Mouse (Mus musculus): ENCODE measurements around the gene Cab39. TPM values are rescaled to one million over a fixed set of nuclear protein-coding genes. Genes with fewer than 3 reads are reported as not detected.

Cab39 gene
- total RNA-seq (2021): 100 to 1,000 TPM in 1 of 2 experiments, 10 to 100 TPM in 1; 86.5 to 112 TPM
- long read RNA-seq, experiment 1, transcript Cab39-202 (9 exons, 3,805 nt): major isoform, 84 of 110 reads
- long read RNA-seq, experiment 1, partial matches to known transcripts: 1 of 110 reads
- long read RNA-seq, experiment 1, other reads (novel, unspliced or antisense): 25 of 110 reads
- long read RNA-seq, experiment 2, transcript Cab39-202 (9 exons, 3,805 nt): major isoform, 102 of 127 reads
- long read RNA-seq, experiment 2, partial matches to known transcripts: 12 of 127 reads
- long read RNA-seq, experiment 2, other reads (novel, unspliced or antisense): 12 of 127 reads

DNA sequence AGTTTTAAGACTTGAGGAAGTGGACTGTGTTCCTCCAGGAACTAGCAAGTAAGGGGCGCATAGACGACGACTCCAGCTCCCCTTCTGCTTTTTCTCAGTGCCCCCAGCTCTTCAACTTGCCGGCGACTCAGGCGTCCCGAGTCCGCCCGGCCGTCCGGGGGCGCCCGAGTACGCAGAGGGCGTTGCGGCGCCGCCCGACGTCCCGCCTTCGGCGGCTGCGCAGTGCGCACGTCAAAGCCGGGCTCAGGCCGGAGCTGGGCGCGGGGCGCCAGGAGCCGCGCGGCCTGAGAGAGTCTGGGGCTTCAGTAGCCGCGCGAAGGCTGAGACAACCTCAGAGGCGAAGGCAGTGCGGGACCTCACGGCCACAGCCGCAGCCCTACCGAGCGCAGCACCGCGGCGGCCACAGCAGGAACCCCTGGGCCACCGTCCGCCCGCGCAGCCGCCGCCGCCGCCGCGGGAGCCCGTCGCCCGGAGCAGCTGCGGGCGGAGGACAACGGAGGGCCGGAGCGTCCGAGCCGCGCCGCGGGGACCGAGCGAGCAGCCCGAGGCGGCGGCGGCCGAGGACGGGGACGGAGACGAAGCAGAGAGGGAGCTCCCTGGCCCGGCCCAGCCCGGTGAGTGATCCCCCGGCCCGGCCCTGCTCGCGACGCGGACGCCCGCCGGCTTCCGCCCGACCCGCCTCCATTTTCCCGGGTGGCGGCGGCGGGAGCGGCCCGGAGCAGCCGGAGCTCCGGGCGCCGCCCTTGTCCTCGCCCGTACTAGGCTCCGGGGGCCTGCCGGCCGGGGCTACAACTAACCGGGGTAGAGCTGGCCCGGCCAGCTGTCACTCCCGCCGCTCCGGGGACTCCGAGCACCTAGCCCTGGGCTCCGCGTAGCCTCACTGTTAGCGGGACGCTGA is at the start of gene Cab39:
TSS of gene Cab39 (plus strand) at position 234 of the 898 bp plus-strand sequence.
- peak; percentile 90 for DNase-seq
- intact Hi-C loops (cut with DNase I; ENCODE audit: low total_unique reads): loop anchor here (10.0 kb wide), 1 partner anchor 51 kb away; no protein-coding TSS in a partner anchor

DNA sequence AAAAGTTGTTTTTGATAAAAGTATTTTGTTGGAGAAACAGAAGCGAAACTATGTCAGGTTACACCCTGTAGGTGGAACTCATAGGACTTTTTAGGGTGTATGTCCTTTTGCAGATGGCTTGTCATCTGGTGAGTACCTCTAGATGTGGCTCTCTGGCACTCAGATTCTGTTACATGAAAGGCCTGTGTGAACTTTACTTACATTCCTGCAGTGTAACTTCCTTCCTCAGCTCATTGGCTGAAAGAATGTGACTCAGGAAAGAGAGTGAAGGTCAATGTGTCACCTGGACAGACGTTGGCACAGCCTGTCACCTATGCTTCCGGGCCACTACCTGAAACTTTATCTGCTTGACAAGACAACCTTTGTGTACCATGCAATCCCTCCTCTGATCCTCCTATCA is 48.7 kb upstream of the Cab39 start:
- no peak for DNase-seq
- intact Hi-C loops (cut with DNase I; ENCODE audit: low total_unique reads): no loop called here

DNA sequence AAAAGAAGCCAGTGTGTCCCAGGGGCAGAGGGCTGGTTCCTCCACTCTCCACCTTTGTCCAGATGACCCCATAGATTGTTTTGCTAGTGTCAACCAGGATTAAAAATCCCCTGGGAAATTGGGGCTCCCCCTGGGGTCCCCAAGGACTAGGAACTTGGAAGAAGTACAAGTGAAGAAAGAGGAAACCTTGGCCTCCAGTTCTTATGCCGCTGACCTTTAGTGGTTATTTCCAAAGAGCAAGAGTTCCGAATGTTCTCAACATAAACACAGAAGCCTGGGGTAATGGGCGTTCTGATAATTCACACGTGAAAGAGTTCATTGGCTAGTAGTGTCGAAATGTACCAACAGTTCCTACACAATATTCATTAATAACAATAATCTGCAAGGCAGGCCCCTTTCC is 46.7 kb upstream of the Cab39 start:
- DNase-seq: no peak
- intact Hi-C loops (cut with DNase I; ENCODE audit: low total_unique reads): no loop called here

DNA sequence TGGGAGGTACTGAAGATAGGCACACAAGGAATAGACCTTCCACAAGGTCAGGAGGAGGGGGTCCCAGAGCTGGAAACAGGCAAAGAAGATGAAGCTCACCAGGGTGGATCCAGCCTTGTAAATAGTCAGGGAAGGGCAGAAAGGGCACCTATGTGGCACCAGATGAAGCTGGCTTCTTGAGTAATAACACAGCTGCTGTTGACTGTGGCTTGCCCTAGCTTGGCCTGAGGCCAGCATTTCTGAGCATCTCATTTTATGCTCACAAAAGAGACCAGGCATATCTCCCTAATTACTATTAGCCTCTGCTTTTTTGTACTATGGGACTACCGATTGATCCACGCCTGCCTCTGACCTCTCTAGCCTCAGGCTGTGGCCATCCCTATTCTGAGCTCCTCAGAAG is 43.4 kb upstream of the Cab39 start:
- DNase-seq: no peak
- intact Hi-C loops (cut with DNase I; ENCODE audit: low total_unique reads): no loop called here

DNA sequence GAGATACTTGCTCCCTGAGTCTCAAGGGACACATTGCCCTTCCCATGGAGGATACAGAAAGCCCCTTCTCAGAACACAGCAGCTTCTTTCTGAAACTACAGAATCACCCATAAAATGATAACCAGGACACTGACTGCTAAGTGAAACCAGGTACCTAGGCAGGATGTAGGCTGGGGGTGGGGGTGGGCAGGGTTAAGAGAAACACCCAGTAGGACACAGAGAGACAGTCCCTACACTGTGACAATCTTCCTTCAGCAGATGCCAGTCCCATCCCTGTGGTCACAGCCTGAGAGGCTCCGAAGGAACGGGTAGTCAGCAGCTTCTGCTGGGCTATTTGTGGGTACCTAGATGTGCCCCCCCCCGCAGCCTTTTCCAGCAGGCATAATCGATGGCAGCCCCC is 42.6 kb upstream of the Cab39 start:
- no peak for DNase-seq
- intact Hi-C loops (cut with DNase I; ENCODE audit: low total_unique reads): no loop called here

DNA sequence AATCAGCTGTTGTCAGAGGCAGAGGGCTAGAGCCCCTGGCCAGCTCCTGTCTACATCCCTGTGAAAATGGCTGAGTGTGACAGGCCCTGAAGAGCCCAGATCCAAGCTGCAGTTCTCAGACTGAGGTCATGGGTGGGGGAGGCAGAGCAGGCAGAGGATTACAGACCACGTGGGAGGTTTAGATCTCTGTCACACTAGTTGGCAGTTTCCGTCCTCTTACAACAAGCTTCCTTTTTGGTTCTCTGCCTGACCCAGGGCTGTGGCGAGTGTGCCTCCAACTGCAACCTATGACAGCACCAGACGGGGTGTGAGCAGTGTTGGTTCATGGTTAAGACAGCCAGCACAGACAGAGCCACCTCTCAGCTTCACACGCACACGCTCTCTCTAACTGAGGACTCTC is 41.7 kb upstream of the Cab39 start:
- DNase-seq: peak; percentile 21
- intact Hi-C loops (cut with DNase I; ENCODE audit: low total_unique reads): no loop called here

DNA sequence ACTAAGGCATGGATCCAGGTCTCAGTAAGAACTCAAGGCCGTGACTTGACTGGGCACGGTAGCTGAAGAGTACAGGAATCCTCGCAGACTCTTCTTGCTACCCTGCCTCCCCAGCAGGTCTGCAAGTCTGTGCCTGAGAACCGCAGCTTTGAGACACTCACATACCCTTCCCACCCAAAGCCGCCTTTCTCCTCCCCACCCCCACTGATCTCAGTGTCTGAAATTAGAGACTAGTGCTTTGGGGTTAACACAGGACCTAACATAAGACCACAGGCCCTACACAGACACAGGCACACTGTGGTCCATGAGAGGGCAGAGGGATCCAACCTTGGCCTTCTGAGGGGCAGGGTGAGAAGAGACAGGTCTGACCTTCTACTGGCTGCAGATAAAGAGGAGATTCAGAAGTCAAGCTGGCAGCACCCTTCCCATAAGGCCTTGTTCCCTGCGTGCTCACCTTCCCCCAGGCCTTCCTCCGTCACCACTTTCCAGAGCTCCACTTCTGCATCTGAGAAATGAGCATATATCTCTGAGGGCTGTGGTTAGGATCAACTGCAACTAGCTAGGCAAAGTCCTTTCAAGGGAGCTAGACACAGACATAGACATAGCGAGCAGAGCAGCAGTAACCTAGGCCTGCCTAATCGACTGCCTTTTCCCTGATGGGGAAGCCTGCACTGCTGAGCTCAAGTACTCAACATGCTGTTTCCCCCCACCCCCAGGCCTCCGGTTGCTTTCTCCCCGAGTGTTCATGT is 41.1 kb upstream of the Cab39 start:
- intact Hi-C loops (cut with DNase I; ENCODE audit: low total_unique reads): no loop called here
- DNase-seq: no peak

DNA sequence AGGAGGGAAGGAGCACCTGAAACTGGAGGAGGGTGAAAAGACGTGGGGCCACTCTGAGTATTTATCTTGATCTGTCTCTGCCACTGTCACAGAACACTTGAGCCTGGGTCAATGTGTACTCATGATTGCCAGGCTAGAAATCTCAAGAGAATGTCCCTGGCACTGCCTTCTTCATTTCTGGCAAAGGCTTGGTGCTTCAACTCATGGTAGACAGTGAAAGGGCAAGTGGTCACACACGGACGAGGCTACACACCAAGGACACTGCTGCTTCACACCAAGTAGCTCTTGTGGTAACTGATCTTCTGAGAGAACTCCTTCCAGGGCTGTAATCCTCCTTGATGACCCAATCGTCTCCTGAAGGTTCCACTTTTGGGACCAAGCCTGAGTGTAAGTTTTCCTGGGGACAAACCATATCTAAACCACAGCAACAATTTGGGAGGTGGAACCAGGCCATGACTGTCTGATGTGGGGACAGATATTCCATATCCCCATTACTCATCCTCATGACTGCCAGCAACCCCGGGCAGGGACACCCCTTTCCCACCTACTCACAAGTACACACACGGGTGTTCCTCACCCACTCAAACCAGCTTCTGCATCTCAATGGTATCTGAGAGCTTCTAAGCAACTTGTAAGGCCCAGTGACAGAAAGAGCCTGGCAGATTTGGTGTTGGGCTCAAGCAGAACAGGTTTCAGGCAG is 35.6 kb upstream of the Cab39 start:
- no peak for DNase-seq
- intact Hi-C loops (cut with DNase I; ENCODE audit: low total_unique reads): no loop called here

DNA sequence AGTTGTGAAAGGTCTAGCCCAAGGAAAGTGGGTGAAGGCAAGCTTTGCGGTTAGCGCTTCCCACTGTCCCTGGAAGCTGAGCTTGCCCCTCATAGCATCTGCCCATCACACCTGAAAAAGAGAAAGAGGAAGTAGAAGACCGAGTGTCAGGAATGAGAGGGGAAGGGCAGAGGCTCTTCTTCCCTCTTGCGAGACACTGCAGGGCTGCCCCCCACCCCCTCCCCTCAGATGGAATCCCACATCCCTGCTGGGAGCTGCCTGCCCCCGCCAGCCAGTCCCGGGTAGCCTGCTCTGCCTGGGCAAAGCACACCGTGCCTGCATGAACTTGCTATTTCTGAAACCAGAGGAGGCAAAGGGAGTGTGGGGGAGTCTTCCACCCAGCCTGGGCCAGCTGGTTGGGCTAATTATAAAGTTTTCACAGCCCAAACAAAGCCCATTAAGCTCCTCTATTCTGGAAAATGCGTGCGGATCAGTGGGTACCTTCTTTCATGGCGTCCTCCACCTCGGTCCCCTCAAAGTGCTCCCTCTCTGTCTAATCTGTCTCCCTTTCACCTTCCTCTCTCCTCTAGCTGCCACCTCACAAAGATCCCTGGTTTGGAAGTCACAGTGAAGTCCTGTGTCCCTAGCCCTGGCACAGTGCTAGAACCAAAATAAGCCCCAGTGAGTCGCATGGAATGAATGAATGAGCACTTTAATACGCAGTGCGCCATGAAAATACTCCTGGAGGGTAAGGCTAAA is 34.8 kb upstream of the Cab39 start:
- no peak for DNase-seq

DNA sequence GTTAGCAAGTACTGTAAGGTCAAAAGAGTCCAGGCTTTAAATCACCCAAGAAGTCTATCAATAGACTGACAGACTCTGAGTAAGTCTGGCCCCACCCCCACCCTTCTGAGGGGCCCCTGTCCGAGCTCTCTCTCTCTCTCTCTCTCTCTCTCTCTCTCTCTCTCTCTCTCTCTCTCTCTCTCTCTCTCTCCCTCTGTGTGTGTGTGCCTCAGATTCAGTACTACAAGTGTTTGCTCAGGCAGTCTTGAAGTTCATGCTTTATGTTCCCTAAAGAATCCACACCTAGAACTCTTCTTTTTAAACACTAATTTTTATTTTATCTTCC is 34.3 kb upstream of the Cab39 start:
- no peak for DNase-seq
- intact Hi-C loops (cut with DNase I; ENCODE audit: low total_unique reads): no loop called here

More for the DNA sequence above, 34.8 kb upstream of the Cab39 start:
- intact Hi-C loops (cut with DNase I; ENCODE audit: low total_unique reads): no loop called here

DNA sequence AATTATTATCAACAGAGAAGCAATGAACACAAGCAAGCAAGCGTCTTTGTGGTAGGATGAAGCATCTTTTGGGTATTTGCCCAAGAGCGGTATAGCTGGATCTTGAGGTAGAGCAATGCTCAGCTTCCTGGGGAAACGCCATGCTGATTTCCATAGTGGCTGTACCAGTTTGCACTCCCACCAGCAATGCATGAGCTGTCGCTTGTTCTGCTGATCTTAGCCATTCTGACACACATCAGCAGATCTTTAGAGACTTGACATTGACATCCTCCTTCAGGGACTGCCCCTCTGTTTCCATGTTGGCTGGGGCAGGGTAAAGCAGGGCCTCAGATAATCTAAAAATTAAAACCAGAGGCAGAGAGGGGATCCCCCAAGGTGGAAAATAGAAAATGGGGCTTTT is 31.6 kb upstream of the Cab39 start:
- DNase-seq: no peak
- intact Hi-C loops (cut with DNase I; ENCODE audit: low total_unique reads): no loop called here

DNA sequence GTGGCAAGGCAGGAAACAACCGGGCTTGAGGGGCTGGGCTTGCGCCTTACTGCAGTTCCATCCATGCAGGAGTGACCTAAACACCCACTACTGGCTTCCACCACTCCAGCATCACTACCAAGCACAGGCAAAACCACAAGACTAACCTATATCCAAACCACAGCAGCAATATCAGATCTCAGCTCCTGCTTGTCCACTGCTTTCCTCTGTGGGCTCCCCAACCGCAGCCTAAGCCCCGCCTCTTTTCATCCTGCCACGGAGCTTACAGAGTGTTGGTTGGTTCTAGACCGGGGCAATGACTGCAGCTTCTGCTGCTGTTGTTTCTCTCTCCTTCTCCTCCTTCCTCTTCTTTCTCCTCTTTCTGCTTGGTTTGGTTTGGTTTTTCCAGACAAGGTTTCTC is 29.9 kb upstream of the Cab39 start:
- intact Hi-C loops (cut with DNase I; ENCODE audit: low total_unique reads): no loop called here

DNA sequence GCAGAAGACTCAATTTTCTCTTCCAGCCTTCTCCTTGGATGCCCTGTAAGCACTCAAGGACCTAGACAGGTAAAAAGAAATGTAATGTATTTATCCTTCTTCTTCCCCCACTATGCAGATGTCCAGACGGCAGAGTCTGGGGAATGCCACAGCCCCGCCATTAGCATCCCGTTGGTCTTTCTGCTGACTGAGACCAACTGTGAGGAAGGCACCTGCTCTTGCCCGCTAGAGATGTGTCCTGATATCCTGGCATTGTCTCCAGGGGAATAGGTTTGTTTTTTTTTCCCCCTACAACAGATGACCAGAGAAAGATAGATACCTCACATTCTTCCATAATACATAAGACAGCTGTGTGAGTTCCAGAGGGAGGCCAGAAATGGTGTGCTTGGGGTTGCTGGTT is 28.9 kb upstream of the Cab39 start:
- intact Hi-C loops (cut with DNase I; ENCODE audit: low total_unique reads): no loop called here

More for the DNA sequence above, 29.9 kb upstream of the Cab39 start:
- DNase-seq: no peak

DNA sequence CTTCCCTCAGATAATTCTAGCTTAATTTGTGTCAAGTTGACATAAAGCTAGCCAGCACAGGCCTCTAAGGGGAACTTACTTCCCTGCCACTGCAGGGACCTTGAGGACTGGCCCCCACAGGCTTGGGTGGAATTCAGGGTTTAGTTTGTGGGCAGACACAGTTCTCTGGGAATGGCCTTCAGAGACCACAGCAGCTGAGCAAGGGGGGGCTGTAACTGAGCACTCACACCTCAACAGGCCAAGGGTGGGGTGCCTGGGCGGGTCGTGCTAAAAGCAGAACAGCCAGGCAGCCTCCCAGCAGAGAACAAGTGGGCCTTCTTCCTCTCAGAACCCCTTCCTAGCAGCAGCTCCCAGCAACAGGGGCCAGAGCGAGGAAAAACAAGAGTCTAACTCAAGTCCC is 27.1 kb upstream of the Cab39 start:
- DNase-seq: no peak
- intact Hi-C loops (cut with DNase I; ENCODE audit: low total_unique reads): no loop called here

More for the DNA sequence above, 28.9 kb upstream of the Cab39 start:
- DNase-seq: no peak

DNA sequence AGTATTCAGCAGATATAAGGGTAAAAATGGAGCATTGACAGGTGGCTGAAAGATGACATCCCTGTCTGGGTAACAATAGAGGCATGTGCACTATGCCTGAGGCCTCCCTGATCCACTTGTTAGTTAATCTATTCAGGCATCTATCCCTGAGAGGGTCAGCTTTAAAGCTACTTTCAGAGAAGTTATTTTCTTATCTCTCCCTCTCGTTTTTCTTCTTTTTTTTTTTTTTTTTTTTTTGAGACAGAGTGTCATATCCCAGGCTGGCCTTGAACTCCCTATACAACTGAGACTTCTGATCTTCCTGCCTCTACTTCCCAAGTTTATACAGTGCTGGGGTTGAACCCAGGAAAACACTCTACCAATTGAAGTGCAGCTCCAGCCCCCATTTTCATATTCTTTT is 25.5 kb upstream of the Cab39 start:
- DNase-seq: no peak
- intact Hi-C loops (cut with DNase I; ENCODE audit: low total_unique reads): no loop called here

DNA sequence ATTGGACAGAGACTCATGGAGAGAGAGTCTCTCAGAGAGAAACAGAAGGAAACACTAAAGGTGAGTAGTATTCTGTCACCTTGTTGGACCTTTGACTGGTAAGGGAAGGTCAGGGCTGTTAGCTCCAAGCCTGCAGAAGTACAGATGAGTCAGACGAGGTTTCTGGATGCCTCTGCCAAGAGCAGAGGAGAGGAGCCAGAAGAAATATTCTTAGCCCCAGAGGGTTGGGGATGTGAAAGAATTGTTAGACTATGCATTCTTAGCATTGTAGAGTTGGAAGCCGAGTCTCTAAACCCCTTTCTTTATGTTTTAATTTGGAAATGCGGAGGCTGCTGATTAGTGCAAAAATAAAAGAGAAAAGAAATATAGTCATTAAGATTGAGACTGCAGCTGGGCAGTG is 21.3 kb upstream of the Cab39 start:
- intact Hi-C loops (cut with DNase I; ENCODE audit: low total_unique reads): no loop called here

DNA sequence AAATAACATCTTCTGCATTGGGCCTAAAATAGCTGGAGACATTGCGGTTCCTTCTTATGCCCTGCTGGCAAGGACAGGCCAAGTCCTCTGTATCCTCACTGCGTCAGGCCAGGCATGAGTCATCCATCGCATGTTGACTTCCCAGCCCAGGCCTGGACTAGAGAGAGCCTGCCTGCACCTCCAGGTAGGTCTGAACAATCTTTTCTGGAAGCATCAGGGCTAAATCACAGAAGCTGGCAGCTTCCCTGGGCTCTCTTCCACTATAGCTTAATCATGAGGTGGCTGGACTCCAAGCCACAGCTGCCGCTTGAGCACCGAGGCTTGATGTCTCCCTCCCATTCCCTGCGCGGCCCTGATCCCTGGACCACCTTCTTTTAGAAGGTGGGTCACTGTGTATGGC is 18.1 kb upstream of the Cab39 start:
- DNase-seq: no peak
- intact Hi-C loops (cut with DNase I; ENCODE audit: low total_unique reads): no loop called here

More for the DNA sequence above, 21.3 kb upstream of the Cab39 start:
- DNase-seq: no peak

DNA sequence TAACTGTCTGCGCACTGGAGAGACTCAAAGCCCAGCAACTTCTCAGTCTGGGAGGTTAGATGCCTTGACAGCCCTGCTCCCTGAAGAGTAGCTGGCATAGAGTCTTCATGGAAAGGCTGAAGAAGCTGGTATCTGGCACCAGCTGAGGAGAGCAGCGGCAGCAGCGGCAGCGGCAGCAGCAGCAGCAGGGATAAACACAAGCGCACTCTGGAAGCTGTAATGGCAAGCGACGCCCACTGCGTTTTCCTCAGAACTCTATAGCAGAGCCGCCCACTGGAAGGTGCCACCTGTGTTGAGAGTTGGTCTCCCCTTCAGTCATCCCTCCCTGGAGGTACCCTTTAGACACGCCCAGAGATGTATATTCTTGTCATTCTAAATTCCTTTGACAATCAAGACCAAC is 17.1 kb upstream of the Cab39 start:
- no peak for DNase-seq
- intact Hi-C loops (cut with DNase I; ENCODE audit: low total_unique reads): no loop called here

DNA sequence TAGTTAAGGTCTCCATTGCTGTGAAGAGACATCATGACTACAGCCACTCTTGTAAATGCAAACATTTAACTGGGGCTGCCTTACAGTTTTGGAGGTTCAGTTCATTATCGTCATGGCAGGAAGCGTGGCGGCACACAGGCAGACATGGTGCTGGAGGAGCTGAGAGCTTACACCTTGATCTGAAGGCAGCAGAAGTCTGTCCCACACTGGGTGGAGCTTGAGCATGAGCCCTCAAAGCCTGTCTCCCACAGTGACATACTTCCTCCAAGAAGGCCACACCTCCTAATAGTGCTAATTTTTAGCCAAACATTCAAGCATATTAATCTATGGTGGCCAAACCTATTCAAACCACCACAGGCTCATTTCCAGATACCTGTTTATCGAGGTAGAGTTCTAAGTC is 14.8 kb upstream of the Cab39 start, which contains the start of gene A630001G21Rik:
TSS of gene A630001G21Rik (minus strand) at position 208 of the 400 bp plus-strand sequence.
- intact Hi-C loops (cut with DNase I; ENCODE audit: low total_unique reads): no loop called here

More for the DNA sequence above, 14.8 kb upstream of the Cab39 start, which contains the start of gene A630001G21Rik:
- no peak for DNase-seq
